Mouse (Mus musculus) limb, embryonic 14.5 days (tissue): ENCODE measurements around the gene Mynn. TPM values are rescaled to one million over a fixed set of nuclear protein-coding genes. Genes with fewer than 3 reads are reported as not detected.

Experiments
- ATAC-seq: fragments of 200-750 bp; cut with Nextera tagmentation; 2 replicates; pipeline ENCODE4 v1.8.0; 2017; ENCODE audit warnings: low read depth, moderate number of reproducible peaks, moderate TSS enrichment; ENCODE audit not compliant: low FRiP score
- DNase-seq: peaks from one replicate; pipeline ENCODE4 v3.0.0-alpha.2; 2015; ENCODE audit warnings: low spot score
- H3K27ac ChIP-seq: fragments of 300-500 bp; sonication (generic); replicated peaks from 2 replicates; pipeline ENCODE4 v1.5.1; 2014; ENCODE audit warnings: low read depth, mild to moderate bottlenecking, low read length, moderate library complexity, mixed read lengths
- H3K27me3 ChIP-seq: fragments of 300-500 bp; sonication (generic); 2 replicates; pipeline ENCODE4 v1.6.1; 2014; ENCODE audit warnings: low read length, mixed read lengths; ENCODE audit not compliant: control insufficient read depth, insufficient read depth
- H3K36me3 ChIP-seq: fragments of 300-500 bp; sonication (generic); 2 replicates; pipeline ENCODE4 v1.6.1; 2014; ENCODE audit warnings: mild to moderate bottlenecking, low read length, moderate library complexity, mixed read lengths; ENCODE audit not compliant: control insufficient read depth, insufficient read depth
- H3K4me1 ChIP-seq: fragments of 300-500 bp; sonication (generic); 2 replicates; pipeline ENCODE4 v1.6.1; 2014; ENCODE audit warnings: antibody characterized with exemption, low read length, mixed read lengths; ENCODE audit not compliant: control insufficient read depth, insufficient read depth
- H3K4me2 ChIP-seq: fragments of 300-500 bp; sonication (generic); replicated peaks from 2 replicates; pipeline ENCODE4 v1.6.1; 2014; ENCODE audit warnings: low read depth, mild to moderate bottlenecking, low read length, moderate library complexity; ENCODE audit not compliant: severe bottlenecking
- H3K4me3 ChIP-seq: fragments of 300-500 bp; sonication (generic); replicated peaks from 2 replicates; pipeline ENCODE4 v1.5.1; 2014; ENCODE audit warnings: low read length
- H3K9ac ChIP-seq: fragments of 300-500 bp; sonication (generic); 2 replicates; pipeline ENCODE4 v1.6.1; 2014; ENCODE audit warnings: mild to moderate bottlenecking, low read depth, low read length, moderate library complexity; ENCODE audit not compliant: severe bottlenecking
- H3K9me3 ChIP-seq: fragments of 300-500 bp; sonication (generic); 2 replicates; pipeline ENCODE4 v1.6.1; 2016; ENCODE audit warnings: low read length; ENCODE audit not compliant: control insufficient read depth
- POLR2A ChIP-seq: fragments of 200-500 bp; IDR thresholded peaks from 2 replicates; pipeline ENCODE4 v1.8.0; 2012; ENCODE audit warnings: inconsistent platforms, mild to moderate bottlenecking, moderate library complexity, borderline replicate concordance; ENCODE audit not compliant: insufficient read depth, insufficient read length; ENCODE audit errors: extremely low read depth
- whole genome bisulfite sequencing: fragments of 180-500 bp; shearing (Covaris S2); extraction: QIAGEN DNeasy Blood & Tissue Kit; methylation state at CpG from one replicate; pipeline ENCODE4 v1.1.7; 2014; 5-methylcytosine and 5-hydroxymethylcytosine counted together
- polyA plus RNA-seq, 2 experiments: library from polyadenylated mRNA; depleted of rRNA in 1 of 2; stranded (reverse) in 1 of 2; unstranded in 1 of 2; fragments of >200 nt; fragmentation: Nextera tagmentation in 1 of 2; extraction: Ambion mirVana in 1 of 2; gene quantifications; 2 replicates each; pipeline versions ENCODE4 v1.2.1 to v1.2.3; 2012 to 2014

Gene Mynn
- polyA plus RNA-seq, 2 experiments, result 22.3 to 32.0 TPM

DNA sequence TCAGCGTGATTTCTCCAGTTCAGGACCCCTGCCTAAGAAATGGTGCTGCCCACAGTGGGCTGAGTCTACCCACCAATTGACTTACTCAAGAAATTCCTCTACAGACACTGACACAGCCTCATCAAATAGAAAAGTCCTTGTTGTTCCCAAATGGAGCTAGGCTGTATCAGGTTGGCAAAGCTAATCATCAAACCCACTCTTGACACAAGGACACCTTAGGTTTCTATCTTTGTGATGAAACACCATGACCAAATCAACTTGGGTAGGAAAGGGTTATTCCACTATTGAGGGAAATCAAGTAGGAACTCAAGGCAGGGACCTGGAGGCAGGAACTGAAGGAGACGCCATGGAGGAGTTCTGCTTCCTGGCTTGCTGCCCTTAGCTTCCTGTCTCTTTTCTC, 42.3 kb downstream of the Mynn start, which contains the start of gene Lrriq4:
Gene Lrriq4 (plus strand): TSS at position 301 of the 400 bp plus-strand sequence.
- no peak for TF ChIP-seq POLR2A
- Histone ChIP-seq H3K4me3 (no peak within 1 kb of the TSS), H3K27ac (no peak within 1 kb of the TSS), H3K27me3 (no peaks in the 10 kb centered on the region), H3K9me3 (no peaks in the 10 kb centered on the region), H3K4me2 (no peak within 1 kb of the TSS), H3K36me3 (no peaks in the 10 kb centered on the region), H3K4me1 (no peaks in the 10 kb centered on the region), H3K9ac (no peak within 1 kb of the TSS)
- no peak for ATAC-seq
- DNase-seq, result no peak
- WGBS, result 67% methylated on average over 2 of the region's 2 CpGs

DNA sequence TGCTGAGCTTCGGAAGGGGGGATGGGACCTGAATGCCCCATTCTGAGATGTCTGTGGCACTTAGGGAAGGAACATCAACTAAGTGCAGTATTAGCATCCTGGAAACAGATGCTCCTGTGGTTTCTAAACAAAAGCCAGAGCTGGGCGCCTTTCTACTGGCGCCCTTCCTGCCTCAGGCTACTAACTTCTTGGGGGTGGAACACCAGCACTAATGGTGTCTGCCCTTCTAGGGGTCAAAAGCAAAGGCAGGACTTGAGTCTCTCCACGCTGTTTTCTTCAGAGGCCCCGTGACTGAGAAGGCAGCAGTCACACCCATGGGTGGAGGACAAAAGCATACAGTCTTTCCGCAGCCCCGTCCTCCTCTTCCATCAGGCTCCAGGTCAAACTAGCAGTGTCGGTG, 44.9 kb downstream of the Mynn start:
- Histone ChIP-seq H3K9ac (no peak overlapping the region), H3K4me1 (peaks cover 4% of the 10 kb centered on the region; the same call in 1 of the 2 replicates), H3K27me3 (no peaks in the 10 kb centered on the region), H3K9me3 (no peaks in the 10 kb centered on the region), H3K27ac (no peak overlapping the region), H3K4me2 (no peak overlapping the region), H3K36me3 (no peaks in the 10 kb centered on the region), H3K4me3 (no peak overlapping the region)
- DNase-seq (no peak), ATAC-seq (no peak)
- TF ChIP-seq POLR2A, result no peak
- 47% methylated on average over 8 of the region's 8 CpGs for WGBS

DNA sequence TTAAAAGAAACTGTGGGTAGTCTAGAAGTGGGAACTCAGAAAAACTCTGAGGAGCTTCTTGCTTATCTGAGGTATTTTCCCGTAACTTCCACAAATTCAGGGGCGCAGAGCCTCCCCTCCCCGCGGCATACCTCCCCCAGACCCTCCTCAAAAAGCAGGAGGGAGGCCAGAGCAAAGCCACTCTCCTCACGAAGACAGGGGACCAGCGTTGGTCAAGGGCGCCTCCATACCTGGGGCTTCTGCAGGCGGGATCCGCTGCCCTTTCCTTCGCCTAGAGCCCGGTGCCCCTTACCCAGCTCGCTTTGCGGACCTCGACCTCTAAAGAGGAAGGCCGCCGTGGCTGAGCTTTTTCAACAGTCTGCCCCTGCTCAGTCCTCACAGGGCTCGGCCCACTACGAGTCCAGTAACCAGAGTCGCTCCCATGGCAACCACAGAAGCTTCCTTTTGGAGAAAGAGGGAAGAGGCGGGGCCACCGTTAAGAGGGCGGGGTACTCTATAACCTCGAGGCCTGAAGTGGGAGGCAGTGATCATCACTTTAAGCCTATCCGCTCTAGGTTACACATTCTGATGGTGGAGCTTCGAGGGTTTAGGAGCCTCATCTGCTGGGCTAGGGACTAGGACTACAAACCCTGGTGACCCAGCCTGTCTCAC, 45.7 kb downstream of the Mynn start, which contains the start of gene Lrrc34:
Gene Lrrc34 (minus strand): TSS at position 430 of the 651 bp plus-strand sequence.
- H3K4me2 ChIP-seq, result peak within 1 kb of the TSS; percentile 78
- H3K9ac ChIP-seq, result peak within 1 kb of the TSS; percentile 49
- H3K27me3 ChIP-seq, result no peaks in the 10 kb centered on the region
- DNase-seq, result peak; percentile 68
- WGBS, result 3% methylated on average over 20 of the region's 25 CpGs
- no peaks in the 10 kb centered on the region for H3K9me3 ChIP-seq
- H3K4me3 ChIP-seq, result peak within 1 kb of the TSS; percentile 36
- no peak within 1 kb of the TSS for H3K27ac ChIP-seq
- no peak for TF ChIP-seq POLR2A
- H3K36me3 ChIP-seq, result no peaks in the 10 kb centered on the region
- H3K4me1 ChIP-seq, result peaks cover 4% of the 10 kb centered on the region; the same call in 1 of the 2 replicates
- ATAC-seq, result peak; percentile 86

DNA sequence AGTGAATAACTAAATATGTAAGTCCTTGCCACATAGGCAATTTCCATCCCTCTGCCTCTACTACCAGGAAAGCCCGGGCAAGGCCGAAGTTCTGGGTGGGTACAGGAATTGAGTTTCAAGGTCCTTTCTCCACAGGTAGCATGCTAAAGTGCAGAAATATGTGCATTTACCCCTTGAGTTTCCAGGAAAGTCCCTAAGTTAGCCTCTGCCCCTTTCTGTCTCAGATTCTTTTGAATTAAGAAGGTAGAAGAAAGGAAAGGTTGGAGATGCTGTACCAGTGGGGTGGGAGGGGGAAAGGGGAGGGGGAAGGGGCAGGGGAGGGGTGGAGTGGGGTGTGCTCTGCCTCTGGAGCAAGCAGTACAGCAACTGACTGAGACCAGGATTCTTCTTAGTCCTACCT, 46.6 kb downstream of the Mynn start:
- Histone ChIP-seq H3K27me3 (no peaks in the 10 kb centered on the region), H3K9ac (no peak overlapping the region), H3K4me1 (peaks cover 4% of the 10 kb centered on the region; the same call in 1 of the 2 replicates), H3K4me2 (no peak overlapping the region), H3K36me3 (no peaks in the 10 kb centered on the region), H3K27ac (no peak overlapping the region), H3K4me3 (no peak overlapping the region), H3K9me3 (no peaks in the 10 kb centered on the region)
- ATAC-seq (no peak), DNase-seq (no peak)
- no peak for TF ChIP-seq POLR2A
- 87% methylated on average over 2 of the region's 2 CpGs for WGBS

- H3K4me3 ChIP-seq, result peak overlapping the region; percentile 43
- peak overlapping the region; percentile 47 for H3K9ac ChIP-seq
- under 1% methylated on average over 41 of the region's 41 CpGs for WGBS
- no peak for TF ChIP-seq POLR2A
- DNase-seq (no peak), ATAC-seq (no peak)
- no peaks in the 10 kb centered on the region for H3K36me3 ChIP-seq
- peaks cover 4% of the 10 kb centered on the region; the same call in 1 of the 2 replicates for H3K4me1 ChIP-seq
- no peaks in the 10 kb centered on the region for H3K9me3 ChIP-seq
- H3K4me2 ChIP-seq, result peak overlapping the region; percentile 80
- no peaks in the 10 kb centered on the region for H3K27me3 ChIP-seq
- H3K27ac ChIP-seq, result no peak overlapping the region
These were observed 48.4 kb downstream of the Mynn start for GRCm38 (mm10) chr3:30650062-30650841.
